Mouse (Mus musculus) cerebellum, adult 9-11 months (tissue): ENCODE data around the gene Cnnm2.
A peak's percentile ranks its signal among the peaks of the same experiment; 100 is the strongest.
"Not testable (repeated sequence)": the region's sequence is repeated elsewhere in the genome, so short reads cannot be mapped to it uniquely, and the experiment has no call there.

Experiments used
- DNase-seq: peaks from one replicate; pipeline ENCODE4 v3.0.0; 2022

The Cnnm2 gene

GRCm38 (mm10) chr19:46761247-46761946, at the start of gene Cnnm2:
Gene Cnnm2, plus strand, starts transcription at chr19:46761596.
- DNase-seq, result peak; percentile 100

DNA sequence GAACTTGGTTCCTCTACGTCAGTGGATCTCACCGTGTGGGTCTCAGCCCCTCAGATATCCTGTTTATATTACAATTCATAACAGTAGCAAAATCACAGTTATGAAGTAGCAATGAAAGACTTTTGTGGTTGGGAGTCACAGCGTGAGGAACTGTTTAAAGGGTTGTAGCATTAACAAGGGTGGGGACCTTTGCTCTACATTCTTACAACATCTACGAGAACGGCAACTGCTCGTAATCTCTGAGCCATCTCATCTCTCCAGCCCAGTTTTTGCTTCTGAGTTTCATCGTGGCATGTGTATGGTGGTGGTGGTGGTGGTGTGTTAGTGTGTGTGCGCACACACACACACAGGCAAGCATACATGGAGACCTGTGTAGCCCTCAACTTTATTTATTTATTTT, 47.2 kb upstream of the Cnnm2 start:
- DNase-seq, result no peak

DNA sequence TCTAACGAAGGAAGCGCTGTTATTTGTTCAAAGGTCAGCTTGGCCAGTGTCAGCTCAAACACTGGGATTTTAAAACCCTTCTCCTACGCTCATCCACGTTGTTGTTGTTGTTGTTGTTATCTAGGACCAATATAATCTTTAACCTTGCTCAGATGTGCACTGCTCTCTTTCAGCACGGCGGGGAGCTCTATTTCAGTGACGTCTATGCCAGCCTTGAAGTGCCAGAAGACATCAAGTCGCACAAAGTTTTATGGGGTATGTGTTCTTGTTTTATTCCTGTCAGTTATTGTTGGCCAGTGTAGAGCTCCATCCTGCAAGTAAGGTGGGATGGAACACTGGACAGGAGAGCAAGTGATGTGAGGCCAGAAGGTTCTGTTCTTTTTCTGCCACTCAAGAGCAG, 46.4 kb upstream of the Cnnm2 start:
- no peak for DNase-seq

DNA sequence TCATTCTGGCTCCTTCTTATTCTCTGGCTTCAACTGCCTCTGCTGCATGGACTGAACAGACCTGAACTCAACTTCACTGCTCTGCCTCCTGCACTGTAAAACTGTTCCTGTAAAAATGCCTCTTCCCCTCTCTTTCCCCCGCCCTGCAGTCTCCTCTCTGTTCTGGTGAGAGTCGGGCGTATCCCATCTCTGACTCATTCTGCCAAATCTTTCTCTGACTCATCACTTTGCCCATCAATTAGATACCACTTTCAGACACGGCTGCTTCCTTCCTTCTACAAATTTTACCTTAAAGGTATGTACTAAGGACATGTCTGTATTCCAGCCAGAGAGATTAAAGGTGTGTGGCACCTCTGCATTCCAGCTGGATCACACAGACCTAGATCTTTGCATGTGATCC, 43.2 kb upstream of the Cnnm2 start:
- DNase-seq, result no peak

- DNase-seq, result no peak
Observed at GRCm38 (mm10) chr19:46724411-46724810, 37.0 kb upstream of the Cnnm2 start.

DNA sequence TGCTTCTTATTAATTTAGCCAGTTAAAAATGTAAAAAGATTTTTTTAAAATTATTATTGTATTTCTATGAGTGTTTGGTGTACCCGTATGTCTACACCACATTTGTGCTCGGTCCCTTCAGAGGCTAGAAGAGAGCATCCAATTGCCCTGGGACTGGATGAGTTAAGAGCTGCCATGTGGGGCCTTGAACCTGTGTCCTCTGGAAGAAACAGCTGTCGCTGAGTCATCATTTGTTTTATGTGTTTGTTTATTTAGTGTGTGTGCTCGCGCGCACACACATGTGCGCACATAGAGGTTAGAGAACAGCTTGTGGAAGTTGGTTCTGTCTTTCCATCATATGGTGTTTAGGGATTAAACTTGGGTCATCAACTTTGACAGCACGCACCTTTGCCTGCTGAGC, 35.3 kb upstream of the Cnnm2 start:
- DNase-seq, result no peak

DNA sequence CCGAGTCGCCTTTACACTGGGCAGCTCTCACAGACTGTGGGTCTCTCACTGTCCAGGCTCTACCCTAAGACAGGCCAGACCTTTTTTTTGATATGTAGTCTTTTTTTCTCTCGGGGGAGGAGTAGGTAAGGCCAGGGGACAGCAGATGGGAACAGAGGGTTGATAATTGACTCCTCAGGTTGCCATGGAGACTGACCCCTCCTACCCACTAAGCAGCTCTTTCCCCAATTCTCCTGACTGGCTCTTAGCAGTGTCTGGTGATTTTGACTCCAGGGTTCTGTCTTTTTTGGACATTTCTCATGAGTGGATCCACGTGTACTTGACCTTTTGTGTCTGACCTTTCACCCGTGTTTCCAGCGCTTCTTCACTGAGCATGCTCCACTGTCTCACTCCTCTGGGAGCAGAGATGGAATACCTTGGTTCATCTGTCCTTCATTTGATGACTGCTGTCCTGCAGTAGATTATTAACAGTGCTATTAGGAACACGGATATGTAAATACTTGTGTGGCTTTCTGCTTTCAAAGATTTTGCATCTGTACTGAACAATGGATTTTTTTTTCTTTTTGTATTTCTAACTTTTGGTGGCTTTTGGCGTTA, 34.2 kb upstream of the Cnnm2 start:
- DNase-seq, result no peak

DNA sequence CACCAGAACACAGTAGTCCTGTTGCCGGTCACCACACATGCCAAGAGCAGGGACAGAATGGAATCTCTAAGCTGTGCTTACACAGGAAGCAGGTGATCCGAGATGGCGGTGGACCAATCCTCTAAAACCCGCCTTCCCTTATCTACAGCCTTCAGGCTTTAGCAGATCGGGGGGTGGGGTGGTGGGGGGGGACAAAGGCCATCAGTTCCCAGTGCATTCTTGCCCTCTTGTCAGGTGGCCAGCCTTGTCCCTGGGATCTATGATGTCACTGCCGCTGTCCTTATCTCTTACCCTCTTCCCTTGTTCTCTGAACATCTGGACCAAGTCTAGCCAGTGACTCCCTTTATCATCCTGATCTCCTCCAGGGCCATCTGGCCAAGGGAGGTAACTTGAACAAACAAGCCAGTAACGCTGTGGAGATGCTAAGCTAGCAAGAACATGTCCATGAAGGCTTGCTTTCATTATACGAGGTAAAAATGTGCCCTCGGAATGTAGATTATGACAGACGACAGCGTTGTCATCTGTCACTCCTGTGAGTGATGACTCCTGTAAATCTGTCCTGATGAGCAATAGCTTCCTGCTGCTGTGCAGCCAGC, 33.4 kb upstream of the Cnnm2 start:
- DNase-seq, result no peak

DNA sequence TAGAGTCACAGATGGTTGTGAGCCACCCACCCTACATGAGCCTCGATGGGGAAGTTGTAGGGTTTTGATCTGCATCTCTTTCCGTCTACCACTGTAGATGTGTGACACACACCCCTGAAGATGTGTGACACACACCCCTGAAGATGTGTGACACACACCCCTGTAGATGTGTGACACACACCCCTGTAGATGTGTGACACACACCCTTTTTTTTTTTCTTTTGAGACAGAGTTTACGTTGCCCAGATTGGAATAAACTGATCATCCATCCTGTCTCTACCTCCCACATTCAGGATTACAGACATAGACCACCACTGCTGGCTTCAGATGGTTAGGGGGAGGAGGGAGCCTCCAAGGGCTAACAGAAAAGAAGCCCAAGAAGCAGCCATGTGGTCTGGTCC, 32.5 kb upstream of the Cnnm2 start:
- DNase-seq, result no peak

GRCm38 (mm10) chr19:46731351-46731750, 30.0 kb upstream of the Cnnm2 start:
- no peak for DNase-seq

- not testable (repeated sequence) for DNase-seq
Observed at GRCm38 (mm10) chr19:46732673-46733072, 28.7 kb upstream of the Cnnm2 start.

DNA sequence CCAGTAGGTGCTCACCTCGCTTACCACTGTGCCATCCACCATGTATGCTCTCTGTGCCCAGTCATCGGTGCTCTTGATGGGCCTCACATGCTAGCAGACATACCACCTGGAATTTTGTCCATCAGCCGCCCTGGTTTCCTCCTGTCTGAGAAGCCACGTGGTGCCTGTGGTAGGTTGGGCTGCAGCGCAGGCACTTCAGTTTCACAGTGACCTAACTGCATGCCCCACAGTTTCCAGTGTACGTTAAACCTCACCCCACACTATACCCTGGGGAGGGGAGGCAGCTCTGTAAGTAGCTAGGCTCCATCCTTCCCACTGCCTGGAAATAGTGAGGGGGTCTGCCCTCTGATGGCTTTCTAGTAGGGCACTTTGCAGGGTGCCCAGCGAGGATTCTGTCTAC, 27.8 kb upstream of the Cnnm2 start:
- no peak for DNase-seq

GRCm38 (mm10) chr19:46735241-46735640, 26.2 kb upstream of the Cnnm2 start:
- DNase-seq, result no peak

DNA sequence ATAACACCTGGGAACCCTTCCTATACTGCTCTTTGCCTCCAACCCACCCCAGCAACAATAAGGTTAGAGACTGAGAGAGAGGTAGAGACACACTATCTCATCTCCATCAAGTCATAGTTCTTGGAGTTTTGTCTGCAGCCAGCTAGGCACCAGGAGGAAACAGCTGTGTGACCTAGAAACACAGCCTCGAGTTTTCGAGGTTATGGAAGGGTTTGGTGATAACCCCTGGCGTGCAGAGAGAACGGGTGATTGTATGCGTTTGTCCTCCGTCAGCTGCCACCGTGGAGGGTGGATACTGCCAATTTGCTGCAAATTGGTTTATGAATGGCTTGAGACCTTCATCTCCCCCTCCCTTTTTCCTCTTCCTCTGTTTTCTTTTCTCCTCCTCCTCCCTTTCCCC, 24.3 kb upstream of the Cnnm2 start:
- DNase-seq, result no peak

GRCm38 (mm10) chr19:46740341-46741008, 20.9 kb upstream of the Cnnm2 start:
- peak; percentile 58 for DNase-seq

- no peak for DNase-seq
Observed at GRCm38 (mm10) chr19:46741574-46741973, 19.8 kb upstream of the Cnnm2 start.

DNA sequence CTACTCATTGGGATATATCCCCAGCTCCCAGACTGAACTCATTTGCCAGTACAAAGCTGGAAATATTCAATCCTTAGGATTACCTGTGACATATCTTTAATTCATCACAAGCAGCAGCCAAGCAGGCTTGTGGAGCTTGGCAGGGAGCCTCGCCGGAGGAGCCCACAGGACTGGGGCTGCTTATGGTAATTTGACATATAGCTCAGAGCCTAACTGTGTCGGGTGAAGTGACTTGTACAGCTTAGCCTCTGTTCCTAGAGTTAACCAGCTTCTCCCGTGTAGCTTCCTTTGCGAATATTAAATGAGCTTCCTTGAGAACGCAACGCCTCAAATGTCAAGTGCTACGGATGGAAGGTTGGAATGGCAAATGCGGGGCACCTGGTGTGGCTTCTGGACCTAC, 16.7 kb upstream of the Cnnm2 start:
- no peak for DNase-seq

- DNase-seq, result no peak
Observed at GRCm38 (mm10) chr19:46747799-46748198, 13.6 kb upstream of the Cnnm2 start.

DNA sequence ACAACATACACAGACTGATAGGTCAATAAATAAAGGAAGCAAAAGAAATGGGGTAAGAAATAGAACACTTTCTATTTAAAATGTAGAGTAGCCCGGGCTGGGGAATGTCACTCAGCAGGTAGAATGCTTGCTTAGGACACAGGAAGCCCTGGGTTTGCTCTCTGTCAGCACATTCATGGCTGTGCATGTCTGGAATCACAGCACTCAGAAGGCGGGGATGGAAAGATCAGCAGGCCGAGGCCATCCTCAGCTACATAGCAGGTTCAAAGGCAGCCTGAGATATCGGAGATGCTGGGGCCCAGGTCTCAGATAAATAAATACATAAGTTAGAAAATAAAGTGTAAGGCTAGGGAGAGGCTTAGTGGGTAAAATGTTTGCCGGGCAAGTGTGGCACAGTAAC, 9.2 kb upstream of the Cnnm2 start:
- no peak for DNase-seq

DNA sequence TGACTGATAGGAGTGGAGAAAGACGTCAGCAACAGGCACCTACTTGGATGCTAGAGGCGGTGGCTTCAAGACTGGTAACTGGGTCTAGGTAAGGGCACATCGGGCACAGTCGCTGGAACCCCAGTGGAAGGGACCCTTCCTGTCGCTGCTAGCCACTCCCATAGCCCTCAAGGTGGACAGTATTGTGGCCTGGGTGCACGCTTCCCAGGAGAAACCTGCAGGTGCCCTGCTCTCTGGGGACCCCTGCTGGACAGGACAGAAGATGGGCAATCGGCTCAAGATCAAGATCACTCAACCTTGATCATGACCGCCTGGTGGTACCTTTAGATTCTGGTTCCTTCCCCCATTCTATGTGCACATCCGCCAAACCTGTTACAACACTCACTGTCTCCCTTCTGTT, 6.3 kb upstream of the Cnnm2 start:
- DNase-seq, result no peak

DNA sequence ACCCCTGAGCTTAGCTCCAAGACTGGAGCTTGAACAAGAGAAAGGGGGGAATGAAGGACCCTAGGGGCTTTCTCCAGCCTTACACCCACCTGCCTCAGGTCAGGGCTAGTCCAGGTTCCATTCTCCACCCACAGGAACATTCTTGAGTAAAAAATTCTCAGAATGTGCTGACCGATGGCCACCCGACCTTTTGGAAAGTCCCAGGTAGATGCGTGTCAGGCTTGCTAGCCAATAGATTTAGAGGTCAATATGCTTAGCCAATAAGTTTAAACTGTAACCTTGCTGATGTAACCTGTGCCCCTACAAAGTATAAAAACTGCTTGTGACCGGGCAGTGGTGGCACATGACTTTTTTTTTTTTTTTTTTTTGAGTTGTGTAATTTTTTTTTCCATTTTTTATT, 5.2 kb upstream of the Cnnm2 start:
- no peak for DNase-seq

DNA sequence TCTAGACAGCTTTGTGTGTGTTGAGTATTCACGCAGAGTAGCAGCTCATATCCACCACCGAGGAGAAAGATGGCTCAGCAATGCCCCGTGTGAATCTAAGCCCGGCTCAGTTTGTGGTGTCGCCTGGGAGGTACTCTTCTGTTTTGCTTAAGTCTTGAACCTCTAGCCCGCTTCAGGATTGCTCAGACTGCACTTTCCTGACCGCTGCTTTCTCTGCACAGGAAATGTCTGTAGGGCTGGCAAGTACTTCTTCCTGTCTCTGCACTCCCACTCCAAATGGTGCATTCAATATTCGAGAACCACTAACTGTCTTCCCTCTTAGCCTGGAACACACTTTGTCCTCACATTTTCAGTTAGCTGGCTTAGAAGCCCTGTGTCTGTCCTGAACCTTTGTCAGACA, 2.3 kb upstream of the Cnnm2 start:
- DNase-seq, result no peak

- DNase-seq, result peak; percentile 50
Observed at GRCm38 (mm10) chr19:46759909-46760308, 1.5 kb upstream of the Cnnm2 start.
